Mouse (Mus musculus) urinary bladder, adult 2 months (tissue): Measurements from ENCODE around the gene Jmjd8. TPM values are rescaled to one million over a fixed set of nuclear protein-coding genes. Genes with fewer than 3 reads are reported as not detected.
"Not testable (repeated sequence)": the region's sequence is repeated elsewhere in the genome, so short reads cannot be mapped to it uniquely, and the experiment has no call there.

Source experiments
- DNase-seq: peaks from one replicate; pipeline ENCODE4 v3.0.0; 2022; ENCODE audit warnings: low spot score
- polyA plus RNA-seq: library from polyadenylated mRNA; depleted of rRNA; stranded (reverse); fragments of >200 nt; gene quantifications from 2 replicates; pipeline ENCODE4 v1.2.3, GENCODE M21; 2012

Gene Jmjd8
- polyA plus RNA-seq, 1 experiment, result 55.9 TPM

- no peak for DNase-seq
Measured at GRCm38 (mm10) chr17:25861704-25862612, 33.3 kb downstream of the Jmjd8 start.

GRCm38 (mm10) chr17:25863681-25864080 is 35.0 kb downstream of the Jmjd8 start:
- no peak for DNase-seq

- no peak for DNase-seq
Measured at GRCm38 (mm10) chr17:25864311-25864710, 35.6 kb downstream of the Jmjd8 start.

DNA sequence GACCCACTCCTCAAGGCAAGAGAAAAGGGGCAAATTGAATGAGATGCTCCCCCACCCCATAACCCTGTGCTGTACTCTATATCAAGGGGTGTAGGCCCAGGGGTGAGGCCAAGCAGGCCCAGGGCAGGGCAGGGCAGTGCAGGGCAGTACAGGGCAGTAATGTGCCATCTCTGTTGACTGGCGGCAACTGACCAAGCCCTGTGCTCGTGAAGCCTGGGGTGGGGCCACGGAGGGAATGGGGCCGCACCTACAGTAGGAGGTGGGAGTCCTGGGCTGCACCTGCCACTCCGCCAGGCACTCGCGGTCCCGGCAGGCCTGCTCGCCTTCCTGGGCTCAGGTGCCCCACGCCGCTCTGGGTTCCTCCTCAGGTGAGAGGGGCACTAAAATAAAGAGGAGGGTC is 36.6 kb downstream of the Jmjd8 start:
- DNase-seq, result no peak

DNA sequence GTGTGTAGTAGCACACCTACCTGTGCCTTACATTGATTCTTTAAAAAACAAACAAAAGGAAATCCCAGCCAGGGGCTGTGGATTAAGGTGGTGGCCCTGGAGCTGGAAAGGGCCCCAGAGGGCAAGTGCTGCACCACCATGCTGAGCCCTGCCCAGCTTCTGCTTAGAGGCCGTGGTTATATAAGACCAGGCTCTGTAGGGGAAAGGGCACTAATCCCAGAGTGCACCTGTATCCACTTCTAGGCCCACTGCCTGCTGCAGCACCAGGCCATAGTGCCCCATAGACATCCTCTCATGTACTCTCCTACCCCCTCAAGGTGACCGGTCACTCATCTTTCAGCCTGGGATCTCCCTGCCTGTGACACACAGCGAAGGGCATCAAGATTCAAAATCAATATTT is 37.5 kb downstream of the Jmjd8 start:
- DNase-seq, result no peak

- DNase-seq, result no peak
Measured at GRCm38 (mm10) chr17:25867509-25867835, 38.8 kb downstream of the Jmjd8 start.

DNA sequence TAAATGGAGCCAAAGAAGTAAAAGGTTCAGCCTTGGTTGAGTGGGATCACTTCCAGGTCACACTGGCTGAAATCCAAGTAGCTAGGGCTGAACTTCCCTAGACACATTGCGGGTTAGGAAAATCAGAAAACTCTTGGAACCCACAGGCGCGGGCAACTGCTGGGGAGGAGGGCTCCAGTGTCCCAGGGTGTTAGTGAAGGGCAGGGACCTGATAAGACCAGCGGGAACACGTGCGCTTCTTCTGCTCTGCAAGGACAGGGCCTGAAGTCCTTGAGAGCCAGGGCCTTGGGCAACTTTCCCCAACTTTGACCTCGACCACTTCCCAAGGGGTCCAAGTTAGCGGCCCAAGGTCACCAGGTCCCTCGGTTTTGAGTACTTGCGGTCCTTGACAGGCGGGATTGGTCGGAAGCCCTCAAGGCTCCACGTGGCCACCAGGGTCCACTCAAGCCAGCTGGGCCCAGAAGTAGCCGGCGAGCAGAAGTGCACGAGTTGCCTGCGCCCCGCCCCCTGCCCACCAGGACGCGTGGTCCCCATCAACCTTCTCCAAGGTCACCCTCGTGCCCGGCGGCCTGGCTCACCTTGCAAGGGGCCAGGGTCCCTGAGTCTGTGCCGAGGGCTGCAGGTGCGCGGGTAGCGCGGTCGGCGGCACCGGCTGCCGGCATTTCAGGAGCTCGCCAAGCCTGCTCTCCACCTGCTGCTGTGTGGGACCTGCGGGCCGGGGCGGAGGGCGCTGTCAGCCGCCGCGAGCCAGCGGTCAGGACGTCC is 39.4 kb downstream of the Jmjd8 start:
- DNase-seq, result no peak

DNA sequence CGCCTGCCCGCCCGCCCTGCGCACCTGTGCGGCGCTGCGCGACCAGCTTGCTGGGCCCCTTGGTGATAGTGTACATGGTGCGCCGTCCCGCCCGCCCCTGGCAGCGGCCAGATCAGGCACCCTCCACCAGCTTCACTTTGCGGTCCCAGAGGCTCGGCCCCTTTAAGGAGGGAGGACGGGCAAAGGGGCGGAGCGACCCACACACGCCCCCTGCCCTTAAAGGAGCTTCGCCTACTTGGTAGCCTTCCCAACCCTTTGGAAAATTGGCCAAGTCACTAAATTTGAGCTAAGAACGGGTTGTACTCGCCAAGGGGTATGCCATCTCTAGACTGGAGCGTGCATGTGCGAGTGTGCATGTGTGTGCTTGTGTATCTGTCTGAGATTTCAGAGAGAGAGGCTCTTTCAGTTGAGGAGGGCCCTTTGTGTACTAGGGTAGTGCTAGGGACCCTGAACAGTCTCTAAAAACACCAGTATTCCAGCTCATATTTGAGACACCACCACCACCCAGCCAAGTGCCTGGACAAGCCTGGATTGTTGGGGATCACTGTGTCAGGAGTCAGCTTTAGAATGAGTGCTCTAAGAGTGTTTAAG is 40.0 kb downstream of the Jmjd8 start, which contains the start of gene Mcrip2:
Gene Mcrip2, minus strand, starts transcription at position 164 of the 591 bp plus-strand sequence.
- peak; percentile 64 for DNase-seq

GRCm38 (mm10) chr17:25869498-25869897 is 40.8 kb downstream of the Jmjd8 start:
- no peak for DNase-seq

- DNase-seq, result no peak
Measured at GRCm38 (mm10) chr17:25869954-25870353, 41.3 kb downstream of the Jmjd8 start.

- not testable (repeated sequence) for DNase-seq
Measured at GRCm38 (mm10) chr17:25871566-25871965, 42.9 kb downstream of the Jmjd8 start.

DNA sequence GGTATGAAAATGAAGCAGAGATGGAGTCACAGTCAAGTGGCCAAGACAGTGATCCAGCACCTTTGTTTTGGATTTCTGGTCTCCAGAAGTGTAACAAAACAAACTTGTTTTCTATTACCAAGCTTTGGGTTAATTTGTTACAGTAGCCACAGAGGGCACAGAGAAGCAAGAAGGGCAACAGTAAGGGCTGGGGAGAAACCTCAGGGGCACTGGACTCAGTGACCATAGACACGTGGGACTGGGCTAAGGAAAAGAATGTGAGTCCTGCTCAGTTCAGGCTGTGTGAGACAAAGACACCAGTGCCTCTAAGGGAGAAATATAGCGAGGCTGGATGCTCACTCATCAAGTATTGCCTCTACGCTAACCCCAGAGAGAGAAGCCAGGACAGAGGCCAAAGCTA is 44.0 kb downstream of the Jmjd8 start:
- DNase-seq, result no peak

DNA sequence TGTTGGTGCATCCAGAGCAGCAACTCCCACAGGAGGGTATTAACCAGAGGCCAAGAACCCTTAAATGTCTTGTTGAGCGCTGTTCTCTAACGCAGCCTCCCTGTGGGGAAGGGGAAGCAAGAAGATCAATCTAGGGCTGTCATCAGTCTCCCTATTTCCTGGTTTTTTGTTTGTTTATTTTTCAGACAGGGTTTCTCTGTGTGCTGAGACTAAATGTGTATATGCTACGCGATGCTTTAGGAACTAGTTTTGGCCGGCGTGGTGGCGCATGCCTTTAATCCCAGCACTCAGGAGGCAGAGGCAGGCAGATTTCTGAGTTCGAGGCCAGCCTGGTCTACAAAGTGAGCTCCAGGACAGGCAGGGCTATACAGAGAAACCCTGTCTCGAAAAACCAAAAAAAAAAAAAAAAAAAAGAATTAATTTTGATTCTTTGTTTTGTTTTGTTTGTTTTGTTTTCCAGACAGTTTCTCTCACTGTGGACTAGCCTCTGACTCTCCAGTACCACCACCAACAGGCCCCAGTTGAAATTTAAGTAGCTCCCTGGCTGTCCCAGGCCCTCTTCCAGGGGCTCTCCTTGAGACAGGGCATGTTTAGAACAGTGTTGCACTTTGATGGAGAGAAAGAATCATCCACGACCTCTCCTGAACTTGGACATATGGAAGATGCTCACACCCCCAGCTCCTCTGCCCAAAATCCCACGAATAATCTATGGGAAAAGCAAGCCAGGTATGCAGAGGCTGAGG is 44.9 kb downstream of the Jmjd8 start:
- no peak for DNase-seq

- DNase-seq, result no peak
Measured at GRCm38 (mm10) chr17:25874148-25874720, 45.6 kb downstream of the Jmjd8 start.

DNA sequence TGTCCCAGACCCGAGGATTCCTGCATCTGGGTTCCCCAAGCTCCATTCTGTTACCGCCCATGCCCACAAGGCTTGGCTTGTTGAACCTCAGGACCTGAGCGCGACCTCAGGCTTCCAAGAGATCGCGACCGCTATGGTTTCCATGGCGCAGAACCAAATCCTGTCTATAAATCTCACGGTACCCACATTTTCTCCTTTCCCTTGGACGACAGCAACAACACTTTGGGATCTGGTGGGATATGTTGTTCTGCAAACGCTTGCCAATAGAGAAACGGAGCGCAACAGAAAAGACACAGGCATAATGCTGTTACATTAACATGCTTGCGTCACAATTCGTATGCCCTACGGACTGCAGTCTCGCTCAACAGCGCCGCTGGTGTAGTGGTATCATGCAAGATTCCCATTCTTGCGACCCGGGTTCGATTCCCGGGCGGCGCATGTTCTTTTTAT is 46.1 kb downstream of the Jmjd8 start, which contains the start of gene Mettl26:
Gene Mettl26, plus strand, starts transcription at position 354 of the 450 bp plus-strand sequence.
- DNase-seq, result peak; percentile 96

DNA sequence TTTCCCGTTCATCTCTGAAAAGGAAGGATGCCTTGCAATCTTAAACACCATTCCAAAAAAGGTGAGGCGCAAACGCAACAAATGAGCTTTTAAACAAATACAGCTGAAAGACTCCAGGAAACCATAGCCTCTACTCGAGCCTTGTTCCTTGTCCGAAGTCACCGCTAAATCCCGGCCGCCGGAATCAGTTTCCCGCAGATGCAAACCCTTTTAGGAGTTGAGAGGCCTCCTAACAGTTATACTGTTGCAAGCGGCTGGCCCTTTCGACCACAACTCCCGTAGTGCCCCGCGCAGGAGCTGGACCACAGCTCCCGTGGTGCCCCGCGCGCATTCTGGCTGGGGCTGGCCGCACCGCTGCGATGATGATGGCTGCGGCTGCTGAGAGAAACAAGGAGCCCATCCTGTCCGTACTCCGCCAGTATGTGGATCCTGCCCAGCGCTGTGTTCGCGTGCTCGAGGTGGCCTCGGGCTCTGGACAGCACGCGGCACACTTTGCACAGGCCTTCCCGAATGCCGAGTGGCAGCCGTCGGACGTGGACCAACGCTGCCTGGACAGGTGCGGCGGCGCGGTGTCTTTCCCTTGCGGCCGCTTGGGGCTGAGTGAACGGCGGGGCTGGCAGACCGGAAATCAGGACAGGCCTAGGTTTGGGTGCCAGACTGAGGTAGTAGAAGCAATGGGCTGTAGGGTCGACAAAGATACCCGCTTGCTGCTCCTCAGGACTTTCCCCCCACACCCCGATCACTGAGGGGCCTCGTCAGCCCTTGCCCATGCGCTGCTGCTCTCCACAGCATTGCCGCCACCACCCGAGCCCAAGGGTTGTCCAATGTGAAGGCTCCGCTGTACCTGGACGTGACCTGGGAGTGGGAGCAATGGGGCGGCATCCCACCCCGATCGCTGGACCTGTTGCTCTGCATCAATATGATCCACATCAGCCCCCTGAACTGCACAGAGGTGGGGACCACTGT is 46.8 kb downstream of the Jmjd8 start:
- DNase-seq, result peak; percentile 83

DNA sequence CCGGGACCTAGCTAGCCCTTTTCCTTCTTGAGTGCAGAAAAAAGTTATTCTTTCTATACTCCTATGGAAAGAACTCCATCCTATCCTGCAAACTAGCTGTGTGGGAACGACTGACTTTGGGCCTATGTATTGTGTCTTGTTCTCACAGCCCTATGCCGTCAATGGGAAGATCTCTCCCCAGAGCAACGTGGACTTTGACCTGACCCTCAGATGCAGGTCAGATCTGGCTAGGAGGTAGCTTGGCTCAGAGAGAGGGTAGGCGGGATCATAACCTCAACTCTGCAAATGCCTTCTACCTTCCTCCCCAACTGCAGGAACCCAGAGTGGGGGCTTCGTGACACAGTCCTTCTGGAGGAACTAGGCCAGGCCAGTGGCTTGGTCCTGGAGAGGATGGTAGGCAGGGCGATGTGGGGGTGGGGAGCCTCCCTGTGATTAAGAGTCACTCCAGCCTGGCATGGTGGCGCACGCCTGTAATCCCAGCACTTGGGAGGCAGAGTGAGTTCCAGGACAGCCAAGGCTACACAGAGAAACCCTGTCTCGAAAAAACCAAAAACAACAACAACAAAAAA is 47.8 kb downstream of the Jmjd8 start:
- DNase-seq, result no peak

- DNase-seq, result no peak
Measured at GRCm38 (mm10) chr17:25877025-25877424, 48.4 kb downstream of the Jmjd8 start.

GRCm38 (mm10) chr17:25877741-25878610 is 49.3 kb downstream of the Jmjd8 start:
- no peak for DNase-seq
